Mouse (Mus musculus) left cerebral cortex, adult 18-20 months (tissue): ENCODE data around the gene Fam243. TPM values are rescaled to one million over a fixed set of nuclear protein-coding genes. Genes with fewer than 3 reads are reported as not detected.

Experiments used
- DNase-seq, 2 experiments: peaks; one replicate each; pipeline ENCODE4 v3.0.0; 2021 to 2022; ENCODE audit warnings: low spot score in 2 of 2, mixed read lengths in 1 of 2
- long read RNA-seq, 2 experiments: library from polyadenylated mRNA; stranded (forward); transcript quantifications; one replicate each; pipeline ENCODE4 v2.0.0; 2021
- total RNA-seq, 2 experiments: library from RNA; stranded (reverse); gene quantifications; 2 replicates each; pipeline ENCODE4 v1.2.3; 2021

Fam243 gene
- not detected for total RNA-seq
- long read RNA-seq, experiment 1, result 0 reads
- long read RNA-seq, experiment 2, result 0 reads

GRCm38 (mm10) chr16:92321341-92321740 is at the start of gene Fam243:
Fam243 (minus strand) TSS chr16:92321441.
- DNase-seq, result no peak

GRCm38 (mm10) chr16:92369260-92369659 is 48.0 kb upstream of the Fam243 start:
- no peak for DNase-seq

- DNase-seq, result no peak
Observed at GRCm38 (mm10) chr16:92365477-92365876, 44.2 kb upstream of the Fam243 start.

- no peak for DNase-seq
Observed at GRCm38 (mm10) chr16:92360711-92361110, 39.5 kb upstream of the Fam243 start.

GRCm38 (mm10) chr16:92359229-92359628 is 38.0 kb upstream of the Fam243 start, which contains the start of gene Kcne1:
Kcne1 (minus strand) TSS chr16:92359468.
- no peak for DNase-seq

GRCm38 (mm10) chr16:92358734-92359133 is 37.5 kb upstream of the Fam243 start:
- no peak for DNase-seq

- no peak for DNase-seq
Observed at GRCm38 (mm10) chr16:92357566-92357965, 36.3 kb upstream of the Fam243 start.

- no peak for DNase-seq
Observed at GRCm38 (mm10) chr16:92357023-92357422, 35.8 kb upstream of the Fam243 start.

GRCm38 (mm10) chr16:92355982-92356381 is 34.7 kb upstream of the Fam243 start:
- DNase-seq, result no peak

GRCm38 (mm10) chr16:92355366-92355765 is 34.1 kb upstream of the Fam243 start:
- no peak for DNase-seq

- no peak for DNase-seq
Observed at GRCm38 (mm10) chr16:92353897-92354296, 32.7 kb upstream of the Fam243 start.

- no peak for DNase-seq
Observed at GRCm38 (mm10) chr16:92353295-92353694, 32.1 kb upstream of the Fam243 start.

GRCm38 (mm10) chr16:92348941-92349340 is 27.7 kb upstream of the Fam243 start:
- no peak for DNase-seq

GRCm38 (mm10) chr16:92346297-92346916 is 25.2 kb upstream of the Fam243 start:
- DNase-seq, result no peak

GRCm38 (mm10) chr16:92345177-92345576 is 23.9 kb upstream of the Fam243 start:
- DNase-seq, result no peak

- peak; percentile 75 to 79 for DNase-seq
Observed at GRCm38 (mm10) chr16:92340612-92341511, 19.6 kb upstream of the Fam243 start.

GRCm38 (mm10) chr16:92336280-92336679 is 15.0 kb upstream of the Fam243 start:
- peak; percentile 74 to 79 for DNase-seq

GRCm38 (mm10) chr16:92334600-92334999 is 13.4 kb upstream of the Fam243 start:
- no peak for DNase-seq

GRCm38 (mm10) chr16:92330966-92331365 is 9.7 kb upstream of the Fam243 start:
- DNase-seq, result no peak

- DNase-seq, result no peak
Observed at GRCm38 (mm10) chr16:92327911-92328310, 6.7 kb upstream of the Fam243 start.

GRCm38 (mm10) chr16:92325062-92325406 is 3.8 kb upstream of the Fam243 start:
- no peak for DNase-seq

- DNase-seq, result no peak
Observed at GRCm38 (mm10) chr16:92324309-92325061, 3.2 kb upstream of the Fam243 start.
